Mouse (Mus musculus) NIH3T3 (cell line): Measurements from ENCODE around the gene Cldn19.
"Not testable (repeated sequence)": the region's sequence is repeated elsewhere in the genome, so short reads cannot be mapped to it uniquely, and the experiment has no call there.

Source experiments
- DNase-seq: peaks from one replicate; pipeline ENCODE4 v3.0.0-alpha.2; 2012; ENCODE audit warnings: low read depth

Gene Cldn19

DNA sequence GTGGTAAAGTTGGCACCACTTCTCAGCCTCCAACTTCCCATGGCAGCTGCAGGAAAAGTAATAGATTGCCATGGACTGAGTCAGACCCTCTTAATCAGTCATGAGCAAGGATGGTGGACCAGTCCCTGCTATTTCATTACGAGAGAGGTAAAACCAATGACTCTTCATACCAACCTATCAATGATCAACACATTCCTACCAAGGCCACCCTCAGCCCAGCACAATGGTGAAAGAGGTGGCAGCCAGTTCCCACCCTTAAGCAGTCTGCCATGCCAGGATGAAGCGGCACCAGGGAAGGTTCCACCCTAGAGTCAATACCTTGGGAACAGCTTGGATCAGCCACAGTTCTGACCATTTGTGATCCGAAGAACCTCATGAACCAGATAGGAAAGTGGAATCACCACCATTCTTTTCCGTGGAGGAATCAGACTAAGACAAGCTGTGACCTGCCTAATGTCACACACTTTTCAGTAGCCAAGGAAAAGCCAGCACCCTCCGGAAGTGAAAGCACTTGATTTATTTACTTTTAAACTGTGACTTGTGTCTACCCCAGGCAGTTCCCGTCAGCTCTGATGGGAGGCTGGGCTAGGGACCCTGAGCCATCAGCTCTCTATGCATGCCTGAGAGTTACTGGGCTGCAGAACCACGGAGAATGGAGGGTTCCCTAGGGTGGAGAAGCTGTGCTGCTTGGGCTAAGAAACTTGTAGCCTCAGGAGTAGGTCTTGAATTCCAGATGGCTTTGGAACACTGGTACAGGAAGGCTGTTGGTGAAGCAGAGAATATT is 3.0 kb upstream of the Cldn19 start:
- DNase-seq, result no peak

DNA sequence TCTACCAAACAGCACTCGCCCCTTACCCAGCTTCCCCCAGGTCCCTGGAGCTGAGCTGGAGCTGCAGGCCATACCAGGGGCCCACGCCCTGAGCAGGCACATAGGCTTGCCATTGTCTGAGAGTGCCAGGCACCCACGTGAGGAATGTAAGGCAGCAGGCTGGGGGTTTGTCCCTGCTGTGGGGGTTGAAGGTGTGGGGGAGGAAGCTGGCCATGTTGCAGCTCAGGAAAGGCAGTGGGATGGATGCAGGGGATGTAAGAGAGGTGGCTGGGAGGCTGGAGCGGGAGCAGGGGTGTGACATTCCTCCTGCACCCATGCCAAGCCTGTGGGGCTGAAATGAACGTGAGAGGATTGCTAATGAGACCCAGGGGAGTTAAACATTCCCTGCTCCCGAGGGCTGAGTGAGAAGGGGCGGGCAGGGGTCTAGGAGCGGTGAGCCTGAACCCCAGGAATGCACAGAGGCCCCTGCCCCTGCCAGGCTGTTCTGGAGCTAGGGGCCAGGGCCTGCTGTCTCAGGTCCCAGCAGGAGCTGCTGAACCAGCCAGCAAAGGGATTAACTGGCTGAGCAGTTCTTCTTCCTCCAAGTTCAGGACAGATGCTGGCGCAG is 1.1 kb upstream of the Cldn19 start:
- DNase-seq, result peak; percentile 44

DNA sequence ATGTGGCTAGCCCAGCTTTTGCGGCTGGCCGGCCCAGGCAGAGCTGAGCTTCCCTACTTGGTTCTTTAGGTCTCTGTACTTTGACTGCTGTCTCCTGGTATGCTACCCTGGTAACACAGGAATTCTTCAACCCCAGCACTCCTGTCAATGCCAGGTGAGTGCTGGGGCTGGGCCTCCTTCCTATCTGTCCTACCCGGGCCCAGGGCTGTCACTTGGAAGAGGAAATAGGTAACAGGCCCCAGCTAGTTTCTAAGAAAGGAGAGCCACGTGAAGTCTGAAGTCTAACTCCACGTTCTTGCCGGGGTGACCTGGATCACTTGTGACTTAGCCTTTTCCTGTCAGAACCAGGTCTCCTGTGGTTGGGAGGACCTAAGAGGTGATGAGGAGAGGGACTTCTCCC is 1.9 kb downstream of the Cldn19 start:
- no peak for DNase-seq

DNA sequence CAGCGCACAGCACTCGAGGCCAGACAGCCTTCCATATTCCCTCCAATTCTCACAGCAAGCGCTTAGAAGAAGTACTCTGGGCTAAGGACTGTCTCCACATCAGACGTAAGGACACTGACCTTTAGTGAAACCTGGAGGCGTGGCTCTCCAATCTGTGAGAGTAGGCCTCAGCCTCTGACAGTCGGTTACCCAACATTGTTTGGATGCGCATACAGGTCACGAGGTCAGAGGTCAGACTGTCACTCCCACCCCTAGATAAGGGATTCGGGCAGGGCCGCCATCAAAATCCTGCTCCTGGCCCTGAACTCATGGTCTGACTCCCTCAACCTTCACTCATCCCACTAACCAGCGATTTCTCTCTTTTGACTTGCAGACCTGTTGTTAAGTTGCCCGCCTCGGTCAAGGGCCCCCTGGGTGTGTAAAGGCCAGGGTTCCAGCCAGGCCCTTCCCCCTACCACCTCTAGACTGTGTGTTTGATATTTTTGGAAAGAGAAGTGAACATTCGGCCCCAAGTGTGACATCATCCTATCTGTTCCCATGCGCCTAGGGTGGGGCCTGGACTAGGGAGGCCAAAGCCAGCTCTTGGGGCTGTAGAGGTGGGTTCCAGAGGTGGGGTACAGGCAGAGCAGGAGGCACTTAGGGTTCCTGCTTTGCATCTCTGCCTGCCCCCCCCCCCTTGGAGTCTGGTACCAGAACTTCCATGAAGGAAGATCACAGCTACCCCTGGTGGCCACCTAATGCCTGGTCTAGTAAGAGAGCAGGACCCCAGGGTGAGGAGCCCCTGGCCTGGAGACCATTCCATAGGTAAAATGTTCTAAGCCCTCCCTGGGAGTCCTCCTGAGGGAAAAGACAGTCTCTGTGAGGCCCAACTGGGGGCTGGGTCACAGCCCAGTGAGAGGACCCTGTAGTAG is 4.4 kb downstream of the Cldn19 start:
- no peak for DNase-seq

DNA sequence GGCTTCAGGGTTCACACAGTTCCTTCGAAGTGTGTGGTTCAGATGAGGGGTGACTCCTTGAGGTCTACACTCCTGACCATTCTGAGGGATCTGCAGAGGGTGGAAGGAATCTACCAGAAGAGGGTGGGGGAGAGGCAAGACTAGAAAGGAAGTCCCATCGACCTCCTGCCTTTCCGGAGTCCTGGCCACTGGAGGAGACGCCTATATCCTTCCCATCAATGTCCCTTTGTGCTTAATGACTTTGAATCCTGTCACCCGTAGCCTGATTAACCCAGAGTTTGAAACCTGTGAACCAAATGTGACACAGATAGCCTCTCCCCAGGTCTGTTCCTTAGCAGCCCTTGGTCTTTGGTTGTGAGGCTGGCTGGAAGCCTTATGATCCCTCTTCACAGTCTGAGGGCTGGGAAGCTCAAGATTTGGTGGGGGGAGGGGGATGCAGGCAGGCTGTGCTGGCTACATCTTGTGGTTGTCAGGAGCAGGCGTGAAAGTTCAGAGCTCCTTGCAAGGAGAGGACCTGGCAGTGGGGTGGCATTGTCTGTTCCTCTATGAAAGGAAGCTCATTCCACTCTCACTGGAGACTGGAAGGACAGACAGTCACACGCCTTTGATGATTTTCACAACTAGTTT is 6.0 kb downstream of the Cldn19 start:
- no peak for DNase-seq

DNA sequence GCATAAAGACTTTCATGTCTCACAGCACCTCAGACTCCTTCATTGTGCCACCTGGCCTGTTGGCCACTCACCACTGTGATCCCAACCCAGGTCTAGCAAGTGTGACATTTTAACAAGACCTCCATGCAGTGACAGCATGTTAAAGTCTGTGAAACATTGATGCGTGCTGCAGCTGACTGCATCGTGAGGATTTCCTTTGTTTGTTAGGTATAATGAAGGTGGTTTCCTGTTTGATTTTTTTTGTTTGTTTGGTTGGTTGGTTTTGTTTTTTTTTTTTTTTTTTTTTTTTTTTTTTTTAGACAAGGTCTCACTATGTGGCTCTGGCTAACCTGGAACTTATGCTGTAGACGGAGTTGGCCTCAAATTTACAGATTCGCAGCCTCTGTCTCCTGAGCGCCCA is 7.3 kb downstream of the Cldn19 start:
- DNase-seq, result no peak

DNA sequence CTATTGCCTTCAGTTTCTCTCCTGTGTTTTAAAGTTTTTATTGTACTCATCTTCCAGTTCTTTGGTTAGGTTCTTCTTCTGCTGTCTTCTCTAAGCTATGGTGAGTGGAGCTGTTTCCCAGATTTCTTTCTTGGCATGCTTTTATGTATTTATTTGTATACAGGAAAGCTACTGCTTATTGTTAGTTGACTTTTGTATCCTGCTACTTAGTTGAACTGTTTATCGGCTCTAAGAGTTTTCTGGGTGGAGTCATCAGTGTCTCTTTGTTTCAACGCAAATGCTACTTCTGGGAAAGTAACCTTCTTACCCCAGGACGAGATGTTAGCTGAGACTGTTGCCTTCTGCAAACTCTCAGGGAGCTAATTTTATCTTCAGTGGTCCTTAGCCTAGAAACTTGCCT is 8.2 kb downstream of the Cldn19 start:
- DNase-seq, result no peak

DNA sequence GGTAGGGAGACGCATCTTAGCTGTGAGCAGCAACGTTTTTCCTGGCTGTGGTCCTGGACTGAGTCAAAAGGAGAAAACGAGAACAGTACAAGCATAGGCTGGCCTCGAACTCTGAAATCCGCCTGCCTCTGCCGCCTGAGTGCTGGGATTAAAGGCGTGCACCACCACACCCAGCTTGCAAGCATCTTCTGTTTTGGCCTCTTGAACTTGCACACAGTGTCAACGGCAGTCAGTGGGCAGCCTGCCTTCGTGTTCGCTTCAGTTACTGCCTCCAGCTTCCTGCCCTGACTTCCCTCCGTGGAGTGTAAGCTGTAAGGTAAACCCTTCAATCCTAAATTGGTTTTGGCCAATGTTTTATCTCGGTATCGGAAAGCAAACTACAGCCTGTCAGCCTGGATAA is 11.4 kb downstream of the Cldn19 start:
- DNase-seq, result no peak

DNA sequence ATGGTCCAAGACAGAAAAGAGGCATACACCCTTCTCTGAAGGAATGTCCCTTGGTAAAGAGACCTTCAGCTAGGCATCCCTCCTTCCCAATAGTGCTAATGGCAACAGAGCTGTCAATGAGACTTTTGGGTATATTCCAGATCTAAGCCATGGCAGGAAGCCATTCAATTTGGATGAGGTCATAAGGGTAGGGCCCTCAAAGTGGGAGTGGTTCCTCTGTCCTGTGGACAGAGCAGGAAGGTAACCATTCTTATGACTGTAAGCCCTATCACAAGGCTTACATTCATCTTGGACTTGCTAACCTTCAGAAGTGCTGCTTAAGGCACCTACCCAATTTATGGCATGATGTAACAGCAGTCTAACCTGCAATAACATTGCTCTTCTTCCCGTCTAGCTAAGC is 19.4 kb downstream of the Cldn19 start:
- DNase-seq, result no peak

DNA sequence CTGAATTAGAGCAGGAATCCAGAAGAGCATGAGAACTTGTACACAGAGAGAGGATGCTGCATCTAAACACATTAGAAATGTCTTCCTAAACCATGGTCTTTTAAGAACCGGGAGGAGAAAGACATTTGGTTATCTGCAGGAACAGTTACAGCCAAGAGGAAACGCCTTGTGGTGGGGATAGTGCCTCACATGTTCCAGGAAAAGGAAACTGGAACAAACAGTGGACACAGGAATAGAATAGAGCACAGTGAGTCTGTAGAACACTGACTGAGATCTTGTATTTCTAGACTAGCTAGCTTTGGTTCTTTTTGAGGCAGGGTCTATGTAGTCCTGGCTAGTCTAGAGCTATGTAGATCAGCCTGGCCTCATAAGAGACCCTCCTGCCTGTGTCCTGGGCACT is 20.0 kb downstream of the Cldn19 start:
- no peak for DNase-seq

DNA sequence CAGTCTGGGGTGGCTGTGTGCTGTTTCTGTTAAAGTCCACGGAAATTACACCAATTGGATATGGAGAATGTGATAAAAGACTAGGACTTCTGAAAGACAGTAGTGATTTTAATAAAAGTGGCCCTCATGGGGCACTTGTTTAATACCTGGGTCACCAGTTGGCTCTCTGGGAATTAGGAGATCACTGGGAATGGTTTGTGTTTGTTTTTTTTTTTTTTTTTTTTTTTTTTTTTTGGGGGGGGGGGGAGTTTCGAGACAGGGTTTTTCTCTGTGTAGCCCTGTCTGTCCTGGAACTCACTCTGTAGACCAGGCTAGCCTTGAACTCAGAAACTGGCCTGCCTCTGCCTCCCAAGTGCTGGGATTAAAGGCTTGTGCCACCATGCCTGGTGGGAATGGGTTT is 20.5 kb downstream of the Cldn19 start:
- no peak for DNase-seq

DNA sequence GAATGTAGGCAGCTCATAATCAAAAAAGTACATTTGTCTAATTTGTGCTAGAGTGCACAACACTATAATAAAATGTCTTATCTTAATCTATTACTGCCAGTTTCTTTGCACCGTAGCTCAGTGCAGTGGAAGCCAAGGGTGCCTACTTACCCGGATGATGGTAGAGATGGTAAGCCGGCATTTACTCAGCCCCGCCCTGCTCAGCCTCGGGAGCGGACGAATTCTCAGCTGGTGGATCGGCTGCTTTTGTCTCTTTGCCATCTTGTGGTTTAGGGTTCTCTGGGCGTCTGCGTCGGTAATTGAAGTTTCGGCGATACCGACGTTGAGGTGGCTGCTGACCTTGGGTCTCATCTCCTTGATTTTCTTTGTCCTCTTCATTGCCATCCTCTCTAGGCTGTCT is 23.6 kb downstream of the Cldn19 start:
- not testable (repeated sequence) for DNase-seq

DNA sequence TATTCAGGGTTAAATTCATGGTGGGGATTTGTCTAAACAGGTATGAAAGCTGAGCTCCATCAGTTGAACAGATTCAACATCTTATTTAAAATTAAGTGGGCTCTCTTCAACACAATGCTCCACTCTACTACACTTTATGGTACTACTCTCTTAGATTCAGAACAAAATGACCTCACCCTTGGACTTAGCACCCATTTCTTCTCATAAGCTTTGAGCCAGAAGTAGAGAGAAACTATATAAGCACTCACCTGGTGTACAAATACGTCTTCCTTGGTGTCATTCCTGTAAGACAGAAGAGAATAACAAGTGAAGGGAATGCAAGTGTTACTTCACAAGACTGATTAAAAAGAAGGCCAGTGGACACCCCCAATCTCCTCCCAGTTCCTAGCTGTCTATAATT is 29.6 kb downstream of the Cldn19 start:
- no peak for DNase-seq

DNA sequence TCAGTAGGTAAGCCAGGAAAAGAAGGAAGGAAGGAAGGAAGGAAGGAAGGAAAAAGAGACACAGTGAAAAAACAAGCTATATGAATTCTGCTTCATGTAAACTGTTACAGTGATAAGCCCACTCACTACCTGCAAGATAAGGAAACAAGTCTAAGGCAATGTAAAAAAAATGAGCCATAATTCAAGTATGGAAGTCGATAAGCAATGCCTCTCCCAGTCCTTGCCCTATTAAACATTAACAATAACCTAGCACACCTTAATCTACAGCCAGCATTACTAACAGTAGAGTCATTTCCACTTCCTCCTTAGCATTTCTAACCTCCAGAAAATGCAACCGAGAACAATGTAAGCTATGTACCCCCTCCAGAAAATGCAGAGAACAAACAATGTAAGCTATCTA is 30.1 kb downstream of the Cldn19 start:
- no peak for DNase-seq

DNA sequence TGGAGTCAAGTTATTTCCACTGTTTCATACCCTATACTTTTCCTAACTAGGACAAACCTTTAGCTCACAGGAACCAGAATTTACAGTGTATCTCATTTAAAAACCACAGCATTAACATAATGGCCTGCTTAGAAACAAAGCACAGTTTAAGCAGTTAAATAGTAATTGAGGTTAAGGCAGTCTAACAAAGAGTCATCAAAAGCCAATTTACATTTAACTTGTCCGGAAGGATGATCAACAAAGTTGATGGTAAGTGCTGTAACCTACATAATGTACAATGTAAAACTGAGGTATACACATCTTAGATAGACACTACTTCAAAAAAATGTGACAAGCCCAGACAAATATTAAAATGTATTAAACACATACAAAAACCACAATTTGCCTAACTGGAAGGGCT is 36.7 kb downstream of the Cldn19 start:
- no peak for DNase-seq

DNA sequence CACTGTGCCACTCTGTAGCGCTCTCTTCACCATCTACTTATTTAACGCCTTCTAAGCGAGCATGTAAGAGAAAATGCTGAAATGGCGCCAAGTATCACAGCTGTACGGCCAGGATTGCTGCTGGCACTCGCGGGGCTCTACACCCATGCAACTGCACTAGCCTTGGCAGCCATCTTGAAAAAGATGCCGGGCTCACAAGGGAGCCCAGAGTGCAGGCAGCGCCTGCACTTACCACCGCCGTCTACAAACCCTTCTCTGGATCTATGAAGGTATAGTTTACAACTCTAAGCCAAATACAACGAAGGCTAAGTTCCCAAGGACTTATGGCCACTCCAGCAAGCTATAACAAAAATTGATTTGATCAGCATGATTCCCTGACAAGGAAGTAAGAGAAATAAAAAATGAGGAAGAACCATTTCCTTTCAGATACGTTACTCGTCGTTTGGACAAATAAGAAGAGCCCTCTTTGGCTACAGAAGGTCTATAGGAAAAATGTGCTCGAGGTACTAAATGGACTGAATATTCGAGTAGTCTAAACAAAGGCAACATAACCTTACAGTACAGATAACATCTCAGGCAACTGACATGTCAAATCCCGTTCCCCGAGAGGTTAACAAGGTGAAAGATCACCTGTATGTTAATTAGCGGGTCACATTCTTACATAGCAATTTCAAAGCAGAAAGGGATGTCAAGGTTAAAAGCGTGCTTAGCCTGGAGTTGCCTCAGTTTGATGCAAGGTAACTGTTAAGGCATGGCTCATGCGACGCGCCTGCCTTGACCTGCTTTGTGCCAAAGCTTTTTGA is 37.8 kb downstream of the Cldn19 start:
- DNase-seq, result peak; percentile 89

DNA sequence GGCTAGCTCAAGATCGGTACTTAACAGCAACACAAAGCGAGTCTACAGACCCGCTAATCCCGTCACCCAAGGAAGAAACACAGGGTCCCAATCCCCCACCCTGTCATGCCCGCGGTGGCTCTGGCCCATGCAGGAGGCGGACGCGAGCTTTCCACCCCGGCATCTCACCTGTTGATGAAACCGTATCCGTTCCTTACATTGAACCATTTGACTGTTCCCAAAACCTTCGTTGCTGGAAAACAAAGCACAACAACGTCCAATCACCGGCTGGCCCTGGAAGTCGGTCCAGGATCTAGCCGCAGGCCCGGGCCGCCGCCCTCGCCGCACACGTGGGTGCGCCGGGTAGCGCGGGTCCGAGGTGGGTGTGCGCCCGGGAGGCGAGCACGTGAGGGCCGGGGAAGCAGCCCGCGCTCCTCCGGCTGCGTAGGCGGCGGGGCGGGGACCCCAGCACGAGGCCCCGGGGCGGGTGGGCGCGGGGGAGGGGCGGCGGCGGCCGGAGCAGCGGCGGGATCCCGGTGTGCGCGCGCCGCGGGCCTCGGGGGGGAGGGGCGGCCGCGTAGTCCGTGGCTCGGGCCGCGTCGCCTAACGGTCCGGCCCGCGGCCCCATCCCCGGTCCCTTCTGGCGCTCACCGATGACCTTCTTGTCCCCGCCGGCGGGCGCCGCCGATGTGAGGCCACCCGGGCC is 38.5 kb downstream of the Cldn19 start:
- peak; percentile 53 for DNase-seq

DNA sequence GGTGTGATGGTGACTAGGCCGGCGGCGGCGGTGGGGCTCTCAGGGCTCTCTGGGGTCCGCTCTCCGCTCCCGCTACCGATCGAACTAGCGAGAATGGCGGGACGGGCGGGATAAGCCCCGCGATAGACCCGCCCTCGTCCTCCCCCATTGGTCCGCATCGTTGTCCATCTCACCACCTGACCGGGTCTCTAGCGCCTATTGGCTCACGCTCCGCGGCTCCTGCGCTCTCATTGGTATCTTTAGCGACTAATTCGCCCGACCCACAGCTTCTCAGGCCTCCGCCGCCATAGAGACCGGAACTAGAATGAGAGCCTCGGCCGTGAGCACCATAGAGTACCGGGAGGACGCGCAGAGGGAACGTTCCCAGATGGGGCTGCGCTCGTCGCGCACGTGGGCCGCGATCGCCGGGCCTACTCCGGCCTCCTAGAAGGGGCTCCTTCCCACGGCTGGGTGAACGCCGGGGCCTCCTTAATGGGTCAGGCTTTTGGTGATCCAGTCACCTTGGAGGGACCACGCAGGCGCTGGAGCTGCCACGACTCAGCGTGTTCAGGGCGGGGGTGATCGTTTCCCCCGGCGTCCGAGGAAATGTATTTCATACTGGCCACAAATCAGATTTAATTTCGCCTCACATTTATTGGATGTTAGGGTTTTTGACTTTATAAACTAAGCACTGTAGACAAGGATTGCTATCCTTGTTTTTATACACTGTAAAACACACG is 39.4 kb downstream of the Cldn19 start, which contains the start of gene Ybx1:
Ybx1 (minus strand) TSS at position 190 of the 719 bp plus-strand sequence.
- peak; percentile 100 for DNase-seq

DNA sequence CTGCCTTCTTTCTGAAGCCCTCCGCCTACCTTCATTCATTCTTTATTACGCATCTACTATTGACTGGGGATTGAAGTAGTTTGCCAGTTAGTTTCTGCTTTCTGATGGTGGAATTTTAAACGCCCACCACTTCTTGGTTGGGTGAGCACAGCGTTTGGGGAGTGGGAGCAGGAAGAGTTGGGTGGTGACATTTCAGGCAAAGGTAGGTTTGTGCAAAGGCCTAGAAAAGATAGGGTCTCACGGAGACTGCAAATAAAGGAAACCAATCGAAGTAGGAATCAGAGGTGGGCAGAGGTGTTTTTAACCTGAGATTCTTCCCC is 39.9 kb downstream of the Cldn19 start:
- DNase-seq, result no peak

DNA sequence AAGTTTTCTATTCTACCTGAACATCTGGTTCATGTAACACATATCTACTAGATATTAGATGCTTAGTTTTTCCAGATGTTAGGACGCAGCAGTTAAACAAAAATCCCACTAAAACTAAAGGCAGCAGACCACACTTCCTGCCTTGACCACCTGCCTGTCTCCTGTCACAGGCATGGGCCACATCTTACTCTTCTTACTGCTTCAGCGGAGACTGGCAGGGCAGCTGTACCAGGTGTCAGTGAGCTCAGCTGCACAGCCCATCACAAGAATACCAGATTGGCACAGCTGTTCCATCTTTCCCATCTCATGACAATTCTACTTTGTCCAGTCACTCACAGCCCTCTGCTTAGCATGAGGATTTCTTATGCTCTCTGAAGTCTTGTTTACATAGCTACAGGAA is 42.1 kb downstream of the Cldn19 start:
- DNase-seq, result no peak
